Mouse (Mus musculus) embryo, embryonic 10 days (tissue): ENCODE measurements at regions not wholly inside any gene's neighbourhood (a gene's known extent, or its start where the extent isn't known, plus 50 kb on each side); places are given as distances from the start of the nearest gene placed in this dataset.

Experiments
- DNase-seq: peaks from one replicate; pipeline ENCODE4 v3.0.0-alpha.2; 2015; ENCODE audit warnings: low spot score

- DNase-seq = no peak
Observed at GRCm38 (mm10) chrX:115359111-115359510, 451.7 kb downstream of the Ube2dnl2 start.

DNA sequence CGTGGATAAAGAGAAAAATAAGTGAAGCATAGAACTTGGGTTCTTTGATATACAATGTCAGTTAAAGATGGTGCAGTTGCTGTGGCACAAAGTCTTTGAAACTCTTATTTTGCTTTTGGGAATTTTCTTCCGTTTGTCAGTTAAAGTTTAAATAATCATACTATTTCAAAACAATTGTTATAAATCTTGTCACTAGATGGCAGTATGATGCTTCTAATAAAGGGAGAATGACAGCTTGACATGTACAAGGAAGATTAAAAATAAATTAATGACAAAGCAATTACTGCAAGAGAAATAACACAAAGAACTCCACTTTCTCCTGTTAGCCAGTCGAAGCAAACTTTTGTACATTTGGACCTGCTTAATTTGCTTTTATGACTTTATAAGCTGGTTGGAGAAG is 489.0 kb downstream of the Ube2dnl2 start:
- DNase-seq = peak; percentile 7
